Mouse (Mus musculus) adrenal gland, postnatal 10 days (tissue): ENCODE measurements around the gene Epha2. TPM values are rescaled to one million over a fixed set of nuclear protein-coding genes. Genes with fewer than 3 reads are reported as not detected.

Experiments
- DNase-seq: peaks from one replicate; pipeline ENCODE4 v3.0.0; 2021; ENCODE audit warnings: mixed read lengths
- microRNA-seq: library from miRNA; unstranded; fragments of <30 nt; microRNA quantifications from one replicate; pipeline ENCODE4 v1.2.0, GENCODE M21; 2021
- total RNA-seq, 2 experiments: library from RNA; stranded (reverse); gene quantifications; 2 replicates each; pipeline ENCODE4 v1.2.3; 2021

The Epha2 gene
- total RNA-seq, 2 experiments from 2014 or later: 13.4 to 18.1 TPM

- peak; percentile 77 for DNase-seq
Observed at GRCm38 (mm10) chr4:141367997-141368791, 67.2 kb downstream of the Epha2 start, which contains the start of gene Fam131c. Gene Fam131c, plus strand, starts transcription at chr4:141368220.

GRCm38 (mm10) chr4:141372426-141372825 is 71.4 kb downstream of the Epha2 start:
- DNase-seq: peak; percentile 73

Small RNA genes lying within 50 kb of the gene (microRNA-seq; reads per million reads assigned to microRNA genes)
- not detected for gene Gm25690

Other genes with a start within 250 kb of the Epha2 start
- 10 to 100 TPM in 1 of 2 experiments, 1 to 10 TPM in 1; 6.7 to 13.2 TPM for gene Crocc, start 240.7 kb upstream of the Epha2 start, total RNA-seq
- 10 to 100 TPM; 54.5 to 57.1 TPM for gene Necap2, start 222.9 kb upstream of the Epha2 start, total RNA-seq
- gene Spata21, start 212.9 kb upstream of the Epha2 start, total RNA-seq: not detected
- gene Szrd1, start 161.5 kb upstream of the Epha2 start, total RNA-seq: 100 to 1,000 TPM; 111 to 115 TPM
- gene Fbxo42, start 153.3 kb upstream of the Epha2 start, total RNA-seq: 10 to 100 TPM; 16.6 to 21.2 TPM
- 1 to 10 TPM; 1.5 to 1.7 TPM for gene Rsg1, start 87.3 kb upstream of the Epha2 start, total RNA-seq
- gene Arhgef19, start 61.7 kb upstream of the Epha2 start, total RNA-seq: 10 to 100 TPM; 29.0 to 31.0 TPM
- 10 to 100 TPM; 15.4 to 25.8 TPM for gene Fam131c, start 67.0 kb downstream of the Epha2 start, total RNA-seq
- gene Clcnka, start 97.5 kb downstream of the Epha2 start, total RNA-seq: not detected
- gene Clcnkb, start 114.8 kb downstream of the Epha2 start, total RNA-seq: not detected
- gene Hspb7, start 119.5 kb downstream of the Epha2 start, total RNA-seq: 10 to 100 TPM in 1 of 2 experiments, 1 to 10 TPM in 1; 9.0 to 31.7 TPM
- gene Srarp, start 134.9 kb downstream of the Epha2 start, total RNA-seq: not detected
- 10 to 100 TPM; 16.2 to 20.0 TPM for gene Zbtb17, start 143.4 kb downstream of the Epha2 start, total RNA-seq
- 10 to 100 TPM; 36.6 to 55.2 TPM for gene Spen, start 237.4 kb downstream of the Epha2 start, total RNA-seq